Mouse (Mus musculus) heart, embryonic 14.5 days (tissue): ENCODE measurements at regions not wholly inside any gene's neighbourhood (a gene's known extent, or its start where the extent isn't known, plus 50 kb on each side); places are given as distances from the start of the nearest gene placed in this dataset.

Experiments used
- ATAC-seq: fragments of 200-750 bp; cut with Nextera tagmentation; 2 replicates; pipeline ENCODE4 v1.8.0; 2017; ENCODE audit warnings: low read depth, moderate TSS enrichment; ENCODE audit not compliant: insufficient number of reproducible peaks, insufficient read depth, low FRiP score
- H3K27ac ChIP-seq, 2 experiments: fragments of 200-500 bp in 1 of 2; fragments of 300-500 bp in 1 of 2; sonication (generic) in 1 of 2; replicated peaks in 1 of 2; 2 replicates each; pipeline ENCODE4 v1.5.1; 2012 to 2014; ENCODE audit warnings: low read depth in 2 of 2, low read length in 2 of 2, control low read depth in 1 of 2, mild to moderate bottlenecking in 1 of 2, mixed read lengths in 1 of 2; ENCODE audit not compliant: control insufficient read depth in 1 of 2, insufficient read depth in 1 of 2
- H3K27me3 ChIP-seq: fragments of 300-500 bp; sonication (generic); 2 replicates; pipeline ENCODE4 v1.6.1; 2014; ENCODE audit warnings: mild to moderate bottlenecking, low read length, control low read depth; ENCODE audit not compliant: control insufficient read depth, insufficient read depth
- H3K36me3 ChIP-seq: fragments of 300-500 bp; sonication (generic); 2 replicates; pipeline ENCODE4 v1.6.1; 2014; ENCODE audit warnings: mild to moderate bottlenecking, control low read depth, low read length, mixed read lengths; ENCODE audit not compliant: control insufficient read depth, insufficient read depth
- H3K4me1 ChIP-seq, 2 experiments: fragments of 200-500 bp in 1 of 2; fragments of 300-500 bp in 1 of 2; sonication (generic) in 1 of 2; 2 replicates each; pipeline ENCODE4 v1.6.1; 2012 to 2014; ENCODE audit warnings: low read length in 2 of 2, control low read depth in 1 of 2, mixed read lengths in 1 of 2; ENCODE audit not compliant: control insufficient read depth in 2 of 2, insufficient read depth in 2 of 2
- H3K4me2 ChIP-seq: fragments of 300-500 bp; sonication (generic); 2 replicates; pipeline ENCODE4 v1.6.1; 2014; ENCODE audit warnings: mild to moderate bottlenecking, low read length
- H3K4me3 ChIP-seq, 2 experiments: fragments of 200-500 bp in 1 of 2; fragments of 300-500 bp in 1 of 2; sonication (generic) in 1 of 2; 2 replicates each; pipeline ENCODE4 v1.5.1; 2012 to 2014; ENCODE audit warnings: low read length in 2 of 2, mild to moderate bottlenecking in 2 of 2, control low read depth in 1 of 2, low read depth in 1 of 2, moderate library complexity in 1 of 2; ENCODE audit not compliant: control insufficient read depth in 1 of 2, insufficient read depth in 1 of 2
- H3K9ac ChIP-seq: fragments of 300-500 bp; sonication (generic); 2 replicates; pipeline ENCODE4 v1.6.1; 2014; ENCODE audit warnings: mild to moderate bottlenecking, low read length
- H3K9me3 ChIP-seq: fragments of 300-500 bp; sonication (generic); 2 replicates; pipeline ENCODE4 v1.6.1; 2016; ENCODE audit warnings: low read length, control low read depth; ENCODE audit not compliant: control insufficient read depth
- whole genome bisulfite sequencing: fragments of 180-500 bp; shearing (Covaris S2); extraction: QIAGEN DNeasy Blood & Tissue Kit; methylation state at CpG from one replicate; pipeline ENCODE4 v1.1.7; 2014; 5-methylcytosine and 5-hydroxymethylcytosine counted together

DNA sequence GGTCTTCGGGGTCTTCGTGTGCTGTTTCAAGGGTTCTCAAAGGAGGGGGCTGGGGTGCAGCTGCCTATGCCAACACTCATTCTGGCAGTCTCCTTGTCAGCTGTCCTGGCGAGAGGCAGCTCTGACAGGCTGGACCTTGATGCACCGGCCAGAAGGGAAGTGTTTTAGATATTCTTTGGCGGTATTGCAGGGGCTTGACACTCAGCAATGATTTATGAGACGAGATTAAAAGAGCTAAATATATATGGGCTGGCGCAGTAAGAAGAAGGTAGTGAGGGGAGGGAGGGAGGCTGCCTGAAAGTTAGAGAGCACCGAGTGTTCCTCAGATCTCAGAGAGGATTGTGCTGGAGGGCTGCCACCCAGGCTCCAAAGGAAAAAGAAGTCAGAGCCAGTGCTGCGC lies 50.2 kb upstream of the Pdzd8 start:
- H3K4me2 ChIP-seq = no peak overlapping the region

DNA sequence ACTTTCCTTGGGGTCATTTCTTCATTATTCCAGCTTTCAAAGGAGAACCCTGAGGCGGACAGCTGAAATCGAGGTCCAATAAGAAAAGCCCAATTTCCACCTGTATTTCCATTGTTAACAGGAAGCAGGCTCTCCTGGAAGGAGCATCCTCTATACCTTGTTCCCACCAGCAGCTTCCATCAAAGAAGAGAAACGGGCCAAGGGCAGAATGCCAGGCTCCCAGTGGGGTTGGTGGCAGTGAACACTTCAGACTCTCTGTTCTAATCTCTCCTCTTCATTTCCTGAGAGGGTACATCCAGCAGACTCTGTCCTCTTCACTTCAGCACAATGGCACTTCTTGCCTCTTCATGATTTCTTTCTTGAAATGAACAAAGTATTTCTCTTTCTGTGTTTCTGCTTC lies 50.9 kb upstream of the Pdzd8 start:
- H3K4me2 ChIP-seq = no peak overlapping the region
- WGBS = 68% methylated on average over 3 of the region's 3 CpGs
- H3K27me3 ChIP-seq = peaks cover 53% of the 10 kb centered on the region

More for the DNA sequence above, 50.2 kb upstream of the Pdzd8 start:
- Histone ChIP-seq H3K4me3 (no peak overlapping the region), H3K9me3 (no peaks in the 10 kb centered on the region), H3K4me1 (peaks cover 4 to 5% of the 10 kb centered on the region in 2 experiments; a peak in 3 of 4 replicates), H3K27ac (no peak overlapping the region; a peak in 1 of 4 replicates), H3K27me3 (peaks cover 45% of the 10 kb centered on the region), H3K36me3 (no peaks in the 10 kb centered on the region), H3K9ac (no peak overlapping the region)
- WGBS = 36% methylated on average over 9 of the region's 9 CpGs
- ATAC-seq = peak; percentile 43; the same call in 1 of the 2 replicates

DNA sequence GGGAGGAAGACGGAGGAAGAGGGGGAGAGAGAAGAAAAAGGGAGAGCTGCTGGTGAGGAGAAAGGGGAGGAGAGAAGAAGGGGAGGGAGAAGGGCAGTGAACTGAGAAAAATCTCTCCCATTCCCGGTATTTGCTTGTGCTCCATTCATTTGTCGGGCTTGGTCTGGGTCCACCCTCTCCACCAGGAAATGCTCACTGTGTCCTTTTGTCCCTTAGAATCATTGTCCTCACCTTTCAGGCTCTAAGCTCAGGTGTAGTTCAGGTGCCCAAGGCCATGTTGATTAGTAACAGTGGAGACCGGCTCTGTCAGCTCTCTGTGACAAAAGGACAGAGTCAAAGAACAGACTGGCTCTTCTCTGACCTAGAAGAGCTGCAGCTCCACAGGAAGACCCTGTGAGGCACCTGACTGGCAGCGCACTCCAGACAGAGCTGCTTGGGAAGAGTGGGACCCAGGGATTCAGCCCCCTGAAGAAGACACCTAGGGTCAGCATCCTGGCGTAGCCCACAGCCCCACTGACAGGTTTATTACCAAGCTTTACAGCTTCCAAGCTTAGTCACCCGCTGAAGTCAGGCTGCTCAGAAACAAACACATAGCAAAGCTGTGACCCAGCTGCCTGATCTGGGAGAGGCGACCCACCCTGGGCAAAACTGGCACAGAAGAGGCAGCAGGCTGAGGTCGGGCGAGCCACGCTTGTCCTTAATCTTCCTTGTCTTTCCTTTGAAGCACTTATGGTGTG lies 54.4 kb upstream of the Pdzd8 start:
- WGBS = 32% methylated on average over 11 of the region's 11 CpGs
- H3K4me3 ChIP-seq = no peak overlapping the region
- no peak overlapping the region for H3K27ac ChIP-seq
- no peaks in the 10 kb centered on the region for H3K36me3 ChIP-seq
- no peak for ATAC-seq
- H3K4me1 ChIP-seq = peaks cover 4 to 9% of the 10 kb centered on the region in 2 experiments; a peak in 3 of 4 replicates
- no peak overlapping the region for H3K4me2 ChIP-seq
- no peaks in the 10 kb centered on the region for H3K9me3 ChIP-seq
- peaks cover 59% of the 10 kb centered on the region for H3K27me3 ChIP-seq
- H3K9ac ChIP-seq = no peak overlapping the region

More for the DNA sequence above, 50.9 kb upstream of the Pdzd8 start:
- Histone ChIP-seq H3K27ac (no peak overlapping the region), H3K9ac (no peak overlapping the region), H3K4me1 (peaks cover 4 to 5% of the 10 kb centered on the region in 2 experiments; a peak in 3 of 4 replicates), H3K9me3 (no peaks in the 10 kb centered on the region), H3K36me3 (no peaks in the 10 kb centered on the region), H3K4me3 (no peak overlapping the region)
- ATAC-seq = no peak

DNA sequence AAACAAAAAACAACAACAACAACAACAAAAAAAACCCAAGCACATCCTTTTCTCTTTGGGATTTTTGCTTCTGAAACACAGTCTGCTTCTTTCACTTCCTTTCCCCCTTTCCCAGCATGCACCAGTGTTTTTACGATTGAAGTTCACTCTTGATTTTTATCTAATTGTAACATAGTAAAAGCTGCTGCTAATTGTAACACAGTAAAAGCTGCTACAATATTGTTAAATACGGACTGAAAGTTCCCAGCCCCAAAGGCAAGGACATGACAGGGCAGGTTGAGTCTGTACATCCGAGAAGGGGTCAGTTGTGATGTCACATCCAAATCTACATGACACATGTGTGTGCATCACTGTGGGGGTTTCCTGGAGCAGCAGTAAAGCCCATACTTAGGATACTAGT lies 55.7 kb upstream of the Pdzd8 start:
- WGBS = 72% methylated on average over 3 of the region's 3 CpGs
- H3K9me3 ChIP-seq = no peaks in the 10 kb centered on the region
- H3K4me2 ChIP-seq = no peak overlapping the region
- H3K9ac ChIP-seq = no peak overlapping the region
- H3K4me3 ChIP-seq = no peak overlapping the region
- H3K36me3 ChIP-seq = no peaks in the 10 kb centered on the region
- no peak for ATAC-seq
- H3K27me3 ChIP-seq = peaks cover 60% of the 10 kb centered on the region
- H3K4me1 ChIP-seq = peaks cover 0 to 4% of the 10 kb centered on the region in 2 experiments; a peak in 3 of 4 replicates
- H3K27ac ChIP-seq = no peak overlapping the region

DNA sequence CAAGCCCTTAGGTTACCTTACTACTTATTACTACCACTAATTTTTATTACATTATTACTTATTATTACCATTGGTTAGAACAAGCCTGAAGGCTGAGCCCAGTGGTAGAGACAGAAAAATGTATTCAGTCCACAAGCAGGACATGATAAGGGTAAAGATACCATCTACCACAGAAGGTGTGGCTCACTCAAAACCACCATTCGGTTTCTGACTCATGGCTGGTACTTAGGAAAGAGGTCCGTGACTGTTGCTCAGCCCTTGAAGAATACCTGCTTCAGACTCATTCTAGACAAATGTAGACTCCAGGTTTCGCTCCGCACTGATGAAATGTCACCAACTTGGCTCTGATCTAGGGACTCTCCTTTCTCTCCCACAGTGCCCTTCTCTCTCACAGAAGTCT lies 56.1 kb upstream of the Emx2 start:
- no peak overlapping the region for H3K4me3 ChIP-seq
- peaks cover 53% of the 10 kb centered on the region for H3K27me3 ChIP-seq
- H3K9ac ChIP-seq = no peak overlapping the region
- H3K4me1 ChIP-seq = peaks cover 0 to 4% of the 10 kb centered on the region in 2 experiments; a peak in 3 of 4 replicates
- WGBS = 83% methylated on average over 4 of the region's 4 CpGs
- H3K27ac ChIP-seq = no peak overlapping the region
- H3K36me3 ChIP-seq = no peaks in the 10 kb centered on the region
- no peaks in the 10 kb centered on the region for H3K9me3 ChIP-seq
- ATAC-seq = no peak
- H3K4me2 ChIP-seq = no peak overlapping the region

DNA sequence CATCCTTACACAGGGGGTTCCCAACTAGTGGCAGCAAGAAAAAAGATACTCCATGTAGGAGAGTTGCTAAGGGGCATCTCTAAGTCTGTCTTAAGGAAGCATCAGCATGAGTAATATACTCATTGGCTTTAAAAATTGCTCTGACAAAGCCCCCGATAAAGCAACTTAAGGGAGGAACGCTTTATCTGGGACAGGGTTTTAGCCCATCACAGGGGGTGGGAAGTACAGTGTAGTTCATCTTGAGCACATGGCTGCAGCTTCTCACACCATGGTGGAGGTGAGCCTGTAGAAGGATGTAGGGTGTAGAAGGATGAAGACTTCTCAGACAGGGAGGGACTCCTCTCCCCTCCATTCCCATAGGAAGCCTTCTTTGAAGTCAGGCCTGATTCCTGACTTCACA lies 54.1 kb upstream of the Emx2 start:
- Histone ChIP-seq H3K27ac (no peak overlapping the region), H3K36me3 (no peaks in the 10 kb centered on the region), H3K4me3 (no peak overlapping the region), H3K9ac (no peak overlapping the region), H3K4me2 (no peak overlapping the region), H3K9me3 (no peaks in the 10 kb centered on the region), H3K27me3 (peaks cover 40% of the 10 kb centered on the region), H3K4me1 (peaks cover 0 to 4% of the 10 kb centered on the region in 2 experiments; a peak in 3 of 4 replicates)
- no peak for ATAC-seq
- WGBS = 85% methylated on average over 2 of the region's 2 CpGs

DNA sequence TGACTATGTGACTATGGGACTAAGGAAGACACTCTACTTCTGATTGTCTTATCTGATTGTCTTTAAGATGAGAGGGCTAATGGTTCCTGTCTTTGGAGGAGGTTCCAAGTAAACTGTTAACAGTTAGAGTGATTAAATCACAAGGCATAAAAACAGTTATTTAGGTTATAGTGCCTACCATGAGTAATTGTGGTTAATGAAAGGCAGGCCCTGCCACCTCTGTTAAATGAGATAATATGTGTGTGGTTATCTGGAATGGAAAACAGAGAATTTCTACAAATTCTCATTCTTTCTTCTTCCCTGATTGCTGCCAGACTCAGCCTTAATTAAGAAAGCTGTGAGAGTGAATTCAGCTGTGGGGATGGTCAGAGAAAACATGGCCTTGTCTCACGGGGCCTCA lies 53.4 kb upstream of the Emx2 start:
- H3K4me1 ChIP-seq = peaks cover 0 to 4% of the 10 kb centered on the region in 2 experiments; a peak in 3 of 4 replicates
- no peak overlapping the region for H3K4me3 ChIP-seq
- 68% methylated on average over 1 of the region's 1 CpGs for WGBS
- H3K4me2 ChIP-seq = no peak overlapping the region
- H3K27ac ChIP-seq = no peak overlapping the region
- H3K9ac ChIP-seq = no peak overlapping the region
- H3K36me3 ChIP-seq = no peaks in the 10 kb centered on the region
- no peaks in the 10 kb centered on the region for H3K9me3 ChIP-seq
- peaks cover 35% of the 10 kb centered on the region for H3K27me3 ChIP-seq
- ATAC-seq = no peak
